Mouse (Mus musculus) spleen, adult 18-20 months (tissue): ENCODE results near the gene Eif4a1.
A peak's percentile ranks its signal among the peaks of the same experiment; 100 is the strongest.

Source experiments
- DNase-seq, 2 experiments: peaks; one replicate each; pipeline ENCODE4 v3.0.0; 2022; ENCODE audit warnings: mixed read lengths in 2 of 2

Eif4a1 gene

DNA sequence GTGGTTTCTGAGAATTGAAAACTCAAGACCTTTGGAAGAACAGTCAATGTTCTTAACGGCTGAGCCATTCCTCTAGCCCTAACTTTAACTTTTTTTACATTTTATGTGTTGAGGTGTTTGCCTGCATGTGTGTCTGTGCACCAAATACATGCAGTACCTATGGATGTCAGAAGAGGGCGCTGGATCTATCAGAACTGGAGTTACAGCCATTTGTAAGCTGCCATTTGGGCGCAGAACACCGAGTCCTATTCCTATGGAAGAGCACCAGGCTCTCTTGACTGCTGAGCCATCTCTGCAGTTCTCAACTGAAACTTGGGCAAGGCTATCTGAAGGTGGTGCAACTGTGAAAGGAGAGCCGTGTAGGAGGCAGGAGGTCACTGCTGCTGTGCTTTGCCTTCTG, 26.4 kb upstream of the Eif4a1 start:
- DNase-seq: no peak

DNA sequence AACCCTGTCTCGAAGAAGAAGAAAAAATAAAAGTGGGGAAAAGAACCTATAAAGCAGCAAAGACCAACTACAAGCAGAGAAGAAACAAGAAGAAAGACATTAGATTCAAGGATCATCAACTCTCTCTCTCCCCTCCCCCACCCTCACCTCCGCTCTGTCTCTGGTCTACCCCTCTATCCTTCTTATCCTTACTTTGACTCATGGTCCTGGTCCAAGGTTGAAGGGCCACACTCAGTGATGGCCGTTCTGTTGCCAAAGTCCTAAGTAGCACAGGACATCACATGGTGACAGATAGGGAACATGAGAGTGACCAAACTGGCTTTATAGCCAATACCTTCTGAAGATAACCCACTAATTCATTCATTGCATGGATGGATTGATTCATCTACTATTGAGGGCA, 25.2 kb upstream of the Eif4a1 start:
- no peak for DNase-seq

DNA sequence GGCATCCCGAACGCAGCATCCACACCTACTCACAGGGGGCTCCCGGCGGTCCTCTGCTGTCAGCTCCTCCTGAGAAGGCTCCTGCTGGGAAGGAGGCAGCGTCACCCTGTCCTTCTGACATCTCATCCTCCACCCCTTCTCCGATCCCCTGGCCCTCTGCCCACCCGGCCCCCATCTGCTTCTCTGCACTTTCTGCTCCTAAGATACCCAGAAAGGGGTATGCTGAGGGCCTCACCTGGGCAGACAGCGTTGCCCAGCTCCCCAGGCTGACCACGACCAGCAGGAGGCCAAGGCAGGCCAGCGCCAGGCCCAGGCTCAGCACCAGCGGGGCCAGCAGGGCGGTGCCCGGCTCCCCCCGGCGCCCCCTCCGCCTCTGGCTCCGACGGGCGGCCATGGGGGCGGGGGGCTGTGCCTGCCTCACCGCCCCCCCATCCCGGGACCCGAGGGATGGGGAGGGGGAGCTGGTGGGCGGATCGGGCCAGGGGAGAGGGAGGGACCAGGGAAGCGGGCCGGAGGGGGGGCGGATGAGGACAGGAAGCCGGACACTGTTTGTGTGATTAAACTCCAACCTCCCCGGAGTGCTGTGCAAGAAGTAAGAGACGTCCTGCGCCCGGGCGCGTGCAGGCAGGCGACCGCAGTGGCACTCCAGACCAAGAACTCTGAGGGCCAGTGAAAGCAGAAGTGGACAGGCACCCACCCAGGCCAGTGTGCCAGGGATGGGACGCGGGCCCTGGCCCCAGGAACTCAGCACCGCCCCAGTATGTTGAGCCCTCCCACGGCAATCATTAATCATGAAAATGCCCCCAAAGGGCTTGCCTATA, 23.3 kb upstream of the Eif4a1 start, which contains the start of the genes Tnfsf12 and Tnfsfm13:
Gene Tnfsf12, minus strand, starts transcription at position 489 of the 821 bp plus-strand sequence.
Gene Tnfsfm13, minus strand, starts transcription at position 738 of the 821 bp plus-strand sequence.
- DNase-seq: peak; percentile 29 to 38

DNA sequence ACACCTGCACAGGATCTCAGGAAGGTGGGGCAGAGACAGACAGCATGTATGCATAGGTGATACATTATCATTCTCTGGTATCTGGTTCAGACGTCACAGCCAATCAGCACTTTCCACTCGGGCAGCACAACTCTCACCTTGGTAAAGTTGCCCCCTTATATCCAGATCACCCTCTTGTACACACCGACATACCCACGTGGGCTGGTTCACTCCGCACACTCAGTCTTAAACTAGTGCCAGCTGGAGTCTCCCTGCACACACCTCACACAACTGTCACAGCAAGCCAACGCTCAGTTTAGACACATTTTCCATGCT, 22.8 kb upstream of the Eif4a1 start:
- no peak for DNase-seq

DNA sequence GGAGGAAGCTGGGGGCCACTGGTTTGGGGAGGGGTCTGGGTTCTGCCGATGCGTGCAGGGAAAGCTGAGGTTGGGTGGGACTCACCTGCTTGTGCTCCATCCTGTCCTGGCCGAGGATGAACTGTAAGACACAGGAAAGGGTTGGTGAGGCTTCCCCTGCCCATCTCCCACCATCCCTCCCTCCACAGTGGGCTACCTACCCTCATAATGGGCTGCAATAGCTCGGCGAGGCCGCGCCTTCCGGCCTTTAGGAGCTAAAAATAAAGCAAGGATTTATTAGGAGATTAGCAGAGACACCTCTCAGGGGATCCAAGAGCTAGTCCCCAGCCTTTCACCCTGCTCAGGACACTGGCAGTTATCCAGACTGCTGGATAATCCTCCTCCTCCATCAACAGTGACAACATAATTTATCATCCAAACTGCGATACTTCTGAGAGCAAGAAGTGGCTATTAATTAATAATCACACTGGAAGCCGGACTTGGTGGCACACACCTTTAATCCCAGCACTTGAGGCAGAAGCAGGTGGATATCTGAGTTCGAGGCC, 21.3 kb upstream of the Eif4a1 start:
- no peak for DNase-seq

DNA sequence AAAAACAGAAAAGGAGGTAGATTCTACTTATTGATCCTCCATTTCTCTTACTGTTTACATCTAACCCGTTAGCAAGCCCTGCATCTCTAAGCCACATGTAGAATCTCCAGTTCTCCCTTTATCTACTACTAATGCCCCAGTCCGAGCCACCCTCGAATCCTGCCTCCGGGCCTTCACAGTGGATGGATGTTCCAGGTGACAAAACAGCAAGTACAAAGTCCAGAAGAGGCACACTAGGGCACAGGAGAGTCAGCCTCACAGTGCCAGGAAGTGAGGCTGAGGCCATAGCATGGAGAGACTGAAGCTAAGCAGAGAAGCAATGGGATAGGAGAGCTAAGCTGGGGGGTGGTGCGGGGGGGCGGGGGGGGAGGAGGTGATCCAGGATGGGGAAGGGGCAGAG, 20.6 kb upstream of the Eif4a1 start:
- DNase-seq: no peak

DNA sequence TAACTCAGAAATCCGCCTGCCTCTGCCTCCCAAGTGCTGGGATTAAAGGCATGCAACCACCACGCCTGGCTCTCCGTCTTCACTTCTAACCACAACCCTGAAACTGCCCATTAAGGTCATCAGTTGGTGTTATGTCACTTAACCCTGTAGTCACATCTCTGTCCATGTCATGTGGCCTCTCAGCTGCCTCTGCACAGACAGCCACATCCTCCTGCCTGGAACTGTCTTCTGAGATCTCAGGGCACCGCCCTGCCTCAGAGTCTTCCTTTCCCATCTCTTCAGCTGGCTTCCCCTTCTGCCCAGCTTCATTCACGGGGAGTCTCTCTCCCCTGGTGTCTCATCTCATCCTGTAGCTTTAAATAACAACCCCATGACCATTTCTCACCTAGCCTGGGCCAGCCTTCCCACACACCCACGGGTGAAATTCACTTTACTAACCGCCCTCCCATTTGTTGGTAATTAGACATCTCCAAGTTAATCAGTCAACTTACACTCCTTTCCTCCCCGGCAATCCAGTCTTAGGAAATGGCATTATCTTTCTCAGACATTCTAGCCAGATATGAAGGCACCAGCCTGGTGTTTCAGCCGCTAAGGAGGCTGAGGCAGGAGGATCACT, 20.1 kb upstream of the Eif4a1 start:
- DNase-seq: no peak

DNA sequence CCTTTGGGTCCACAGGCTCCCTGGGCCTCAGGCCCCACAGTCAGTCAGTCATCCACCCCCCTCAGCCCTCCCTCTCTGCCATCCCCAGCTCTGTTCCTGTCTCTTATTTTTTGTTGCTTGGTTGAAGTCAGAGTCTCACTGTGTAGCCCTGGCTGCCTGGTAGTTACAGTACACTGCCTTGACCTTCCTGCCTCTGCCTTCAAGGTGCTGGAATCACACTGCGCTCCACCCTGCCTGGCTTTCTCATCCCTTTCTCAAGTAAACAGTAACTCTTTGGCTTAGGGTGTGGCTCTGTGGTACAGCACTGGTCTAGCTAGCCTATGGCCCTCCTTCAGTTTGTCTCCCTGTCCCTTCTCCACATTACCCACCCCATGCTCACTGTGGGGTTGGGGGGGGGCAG, 17.7 kb upstream of the Eif4a1 start:
- no peak for DNase-seq

DNA sequence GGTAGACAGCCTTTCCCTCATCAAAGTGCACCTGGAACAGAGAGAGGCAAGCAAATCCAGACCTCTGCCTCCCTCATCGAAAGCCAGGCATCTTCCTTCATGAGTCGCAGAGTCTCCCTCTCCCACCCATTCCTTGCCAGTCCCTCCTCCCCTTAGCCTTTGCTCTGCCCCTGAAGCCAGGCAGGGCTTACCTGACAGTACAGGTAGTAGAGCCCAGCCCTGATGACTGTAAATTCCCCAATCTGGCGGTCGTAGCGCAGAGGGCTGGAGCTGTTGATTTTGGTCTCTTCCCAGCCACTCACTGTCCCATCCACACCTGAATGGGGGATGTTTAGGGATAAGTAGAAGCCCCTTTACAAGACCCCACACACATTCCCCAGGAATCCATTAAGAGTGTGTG, 14.8 kb upstream of the Eif4a1 start:
- no peak for DNase-seq

DNA sequence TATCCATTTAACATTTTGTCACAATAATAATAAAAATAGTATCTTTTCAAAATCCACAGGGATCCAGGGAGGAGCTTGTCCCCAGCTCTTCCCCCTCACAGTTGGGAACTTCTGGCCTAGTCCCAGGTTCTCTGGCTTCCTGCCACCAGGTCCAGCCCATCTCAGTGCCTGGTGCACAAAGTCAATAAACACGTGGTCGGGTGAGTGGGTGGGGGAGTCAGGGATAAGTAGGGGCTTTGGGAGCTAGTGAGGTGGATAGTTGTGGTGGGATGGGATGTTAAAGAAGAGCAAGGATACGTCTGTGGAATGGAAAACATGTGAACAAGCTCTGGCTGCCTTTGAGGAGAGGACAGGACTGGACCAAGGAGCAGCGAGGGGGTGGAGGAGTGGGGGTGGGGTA, 14.2 kb upstream of the Eif4a1 start:
- no peak for DNase-seq

DNA sequence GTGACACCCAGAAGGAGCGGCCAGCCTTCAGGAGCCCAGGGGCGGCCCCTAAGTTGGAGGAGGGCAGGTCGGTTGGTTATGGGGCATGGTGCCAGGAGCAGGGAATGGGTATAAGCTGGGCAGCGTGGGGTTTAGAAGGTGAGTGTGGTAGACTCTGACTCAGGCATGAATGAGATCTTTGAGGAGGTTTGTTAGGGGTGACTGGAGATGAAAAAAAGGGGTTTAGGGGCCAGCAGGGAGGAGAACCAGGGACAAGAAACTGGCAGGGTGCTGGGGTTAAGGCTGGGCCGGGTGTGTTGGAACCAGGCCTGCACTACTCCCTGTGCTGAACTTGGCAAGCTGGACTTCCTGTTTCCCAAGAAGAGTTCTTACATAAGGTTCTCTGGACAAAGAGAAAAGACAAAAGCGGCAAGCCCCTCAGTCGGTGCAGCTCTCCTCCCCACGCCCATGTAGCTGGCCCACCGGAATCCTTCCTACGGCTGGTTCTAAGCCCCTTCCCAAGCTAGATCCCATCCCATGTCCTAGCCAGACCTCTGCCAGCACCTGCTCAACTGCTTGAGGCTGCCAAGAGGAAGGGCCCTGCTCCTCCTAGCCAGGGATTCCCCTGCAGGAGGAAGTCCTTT, 13.4 kb upstream of the Eif4a1 start, which contains the start of gene Tnfsf13:
Gene Tnfsf13, minus strand, starts transcription at position 259 of the 623 bp plus-strand sequence.
- no peak for DNase-seq

DNA sequence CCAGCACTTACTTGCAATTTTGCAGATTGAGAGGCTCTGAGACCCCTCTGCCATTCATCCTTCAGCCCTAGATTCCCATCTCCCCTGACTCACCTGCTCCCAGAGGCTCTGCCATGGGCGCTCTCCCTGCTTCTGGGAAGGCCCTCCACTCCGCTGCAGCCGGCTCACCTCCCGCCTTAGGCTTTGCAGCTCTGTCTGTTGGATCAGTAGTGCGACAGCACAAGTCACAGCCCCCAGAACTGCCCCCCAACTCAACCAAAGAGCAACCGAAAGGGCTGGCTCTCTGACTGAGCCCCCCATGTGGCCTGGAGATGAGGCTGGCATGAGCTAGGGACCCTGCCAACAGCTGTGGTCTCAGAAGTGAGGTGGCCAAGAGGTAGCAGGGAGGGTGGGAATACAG, 12.7 kb upstream of the Eif4a1 start:
- DNase-seq: no peak

DNA sequence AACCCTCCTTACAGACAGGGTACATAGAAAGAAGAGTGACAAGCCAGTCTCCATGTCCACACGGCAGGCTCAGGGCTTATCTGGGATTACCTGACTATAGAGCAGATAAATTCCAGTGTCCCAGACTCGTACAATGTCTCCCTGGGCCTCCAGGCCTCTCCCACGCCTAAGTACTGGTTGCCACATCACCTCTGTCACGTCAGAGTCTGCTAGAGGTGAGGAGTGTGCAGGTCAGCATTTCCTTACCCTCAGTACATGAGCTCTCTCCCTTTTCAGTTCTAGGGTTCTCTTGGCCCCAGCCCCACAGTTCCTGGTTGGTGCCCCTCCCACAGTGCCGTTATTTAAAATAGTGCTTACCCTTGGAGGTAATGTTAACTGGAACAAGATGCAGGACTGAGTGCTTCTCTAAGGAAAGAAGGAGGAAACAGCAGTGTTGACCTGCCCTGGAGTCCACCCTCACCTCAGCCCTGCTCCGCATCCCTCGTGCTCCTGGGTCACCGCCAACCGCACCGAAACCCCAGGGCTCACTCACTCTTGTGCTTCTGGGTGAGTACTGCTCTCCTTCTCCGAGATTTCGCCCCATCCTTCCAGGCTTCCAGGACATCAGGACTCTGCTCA, 12.0 kb upstream of the Eif4a1 start:
- no peak for DNase-seq

DNA sequence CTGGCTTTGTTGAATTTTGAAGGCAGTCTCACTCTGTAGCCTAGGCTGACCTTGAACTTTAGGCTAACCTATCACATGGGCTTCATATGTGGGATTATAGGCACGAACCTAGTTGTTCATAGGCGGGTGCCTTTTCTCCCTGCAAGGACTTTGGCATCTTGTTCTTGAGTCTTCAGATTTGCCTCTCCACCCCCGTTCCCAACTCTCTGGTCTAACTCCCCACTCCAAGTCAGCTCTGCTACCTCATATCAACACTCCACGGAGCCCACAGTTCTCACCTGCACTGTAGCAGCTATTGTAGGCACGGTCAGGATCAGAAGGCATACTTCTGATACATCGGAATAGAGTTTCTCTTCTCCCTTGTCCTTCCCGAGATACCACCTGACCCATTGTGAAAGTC, 11.4 kb upstream of the Eif4a1 start:
- no peak for DNase-seq

DNA sequence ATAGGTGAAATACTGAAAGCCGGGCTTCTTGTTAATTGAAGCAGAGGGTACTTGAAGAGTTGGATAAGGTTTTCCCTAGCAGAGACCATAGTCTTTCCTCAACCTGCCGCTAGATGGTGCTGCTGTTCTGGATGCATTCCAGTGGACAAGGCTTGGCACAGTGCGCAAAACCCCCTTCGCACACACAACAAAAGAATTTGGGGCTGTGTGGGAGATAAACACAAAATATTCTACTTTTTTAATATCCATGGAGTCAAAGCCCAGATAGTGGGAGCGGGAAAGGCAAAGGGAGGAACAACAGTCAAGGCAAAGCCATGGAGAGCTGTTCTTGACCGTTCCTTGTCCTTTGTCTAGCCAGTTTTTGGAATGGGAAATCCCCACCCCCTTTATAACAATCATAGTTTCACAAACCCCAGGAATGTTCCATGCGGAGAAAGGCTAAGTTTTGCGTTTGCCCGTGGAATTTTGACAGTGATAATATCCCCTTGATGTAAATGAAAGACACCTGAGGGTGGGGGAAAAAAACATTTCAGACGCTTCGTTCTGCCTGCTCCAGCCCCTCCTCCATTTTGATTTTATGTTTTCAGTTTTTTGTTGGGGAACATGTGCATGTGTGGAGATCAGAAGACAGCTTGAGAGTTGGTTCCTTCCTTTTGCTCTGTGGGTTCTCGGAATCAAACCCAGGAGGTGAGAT, 10.8 kb upstream of the Eif4a1 start:
- DNase-seq: peak; percentile 60 to 83

DNA sequence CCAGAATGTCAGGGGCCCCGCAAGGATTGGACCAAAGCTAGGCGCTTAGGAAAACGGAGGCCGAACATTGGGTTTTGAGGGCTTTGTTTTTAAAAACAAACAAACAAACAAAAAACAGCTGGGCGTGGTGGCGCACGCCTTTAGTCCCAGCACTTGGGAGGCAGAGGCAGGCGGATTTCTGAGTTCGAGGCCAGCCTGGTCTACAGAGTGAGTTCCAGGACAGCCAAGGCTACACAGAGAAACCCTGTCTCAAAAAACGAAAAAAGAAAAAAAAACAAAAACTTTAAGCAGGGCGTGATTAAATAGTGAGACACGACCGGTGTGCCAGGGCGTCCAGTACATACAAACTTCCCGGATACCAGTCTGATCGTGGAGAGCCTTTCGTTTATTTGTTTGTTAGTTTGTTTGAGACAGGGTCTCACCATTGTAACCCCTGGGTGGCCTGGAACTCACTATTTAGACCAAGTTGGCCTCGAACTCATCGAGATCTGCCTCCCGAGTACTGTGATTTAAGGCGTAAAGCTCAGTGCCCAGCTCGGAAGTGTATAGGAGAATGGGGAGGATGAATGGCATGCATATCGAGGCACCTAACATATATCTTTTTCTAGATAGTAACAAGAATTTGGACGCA, 10.1 kb upstream of the Eif4a1 start:
- no peak for DNase-seq

DNA sequence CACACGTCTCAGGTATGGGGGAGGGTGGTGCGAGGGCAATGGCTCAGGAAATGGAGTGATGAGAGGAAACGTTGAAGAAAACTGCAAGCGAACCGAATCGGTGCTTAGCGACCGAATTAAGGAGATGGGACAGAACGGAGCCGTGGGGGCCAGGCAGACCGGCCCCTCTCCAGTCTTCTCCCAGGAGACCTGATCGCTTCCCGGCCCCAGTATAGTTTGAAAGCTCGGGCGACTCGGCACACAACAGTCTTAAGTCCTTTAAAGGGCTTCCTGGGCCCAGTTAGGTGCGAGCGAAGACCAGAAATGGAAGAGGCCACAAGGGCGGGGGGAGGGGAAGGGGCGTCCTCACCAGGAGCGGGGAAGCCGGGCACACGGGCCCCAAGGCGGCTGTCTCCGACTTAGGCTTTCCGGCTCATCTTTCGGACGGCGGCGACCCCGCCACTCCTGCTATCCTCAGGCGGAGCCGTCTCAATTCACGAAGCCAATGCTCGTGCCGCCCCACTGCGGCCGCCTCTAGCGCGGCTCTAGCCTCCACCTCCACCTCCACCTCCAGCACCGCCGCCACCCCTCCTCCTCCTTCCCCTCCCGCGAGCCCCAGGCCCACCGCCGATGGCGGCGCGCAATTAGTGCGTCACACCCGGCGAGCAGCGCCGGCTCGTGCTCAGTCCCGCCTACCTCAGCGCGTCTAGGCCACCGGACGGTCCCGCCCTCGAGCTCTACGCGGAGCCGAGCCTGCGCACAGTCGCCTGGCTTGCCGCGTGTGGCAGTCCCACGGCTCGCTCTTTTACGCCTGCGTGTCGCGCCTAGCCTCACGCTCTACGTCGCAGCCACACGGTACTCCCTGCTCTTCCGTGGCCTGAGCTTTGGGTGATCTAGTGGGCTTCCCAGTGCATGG, 9.3 kb upstream of the Eif4a1 start, which contains the start of gene Senp3:
Gene Senp3, minus strand, starts transcription at position 771 of the 895 bp plus-strand sequence.
- peak; percentile 92 to 94 for DNase-seq

DNA sequence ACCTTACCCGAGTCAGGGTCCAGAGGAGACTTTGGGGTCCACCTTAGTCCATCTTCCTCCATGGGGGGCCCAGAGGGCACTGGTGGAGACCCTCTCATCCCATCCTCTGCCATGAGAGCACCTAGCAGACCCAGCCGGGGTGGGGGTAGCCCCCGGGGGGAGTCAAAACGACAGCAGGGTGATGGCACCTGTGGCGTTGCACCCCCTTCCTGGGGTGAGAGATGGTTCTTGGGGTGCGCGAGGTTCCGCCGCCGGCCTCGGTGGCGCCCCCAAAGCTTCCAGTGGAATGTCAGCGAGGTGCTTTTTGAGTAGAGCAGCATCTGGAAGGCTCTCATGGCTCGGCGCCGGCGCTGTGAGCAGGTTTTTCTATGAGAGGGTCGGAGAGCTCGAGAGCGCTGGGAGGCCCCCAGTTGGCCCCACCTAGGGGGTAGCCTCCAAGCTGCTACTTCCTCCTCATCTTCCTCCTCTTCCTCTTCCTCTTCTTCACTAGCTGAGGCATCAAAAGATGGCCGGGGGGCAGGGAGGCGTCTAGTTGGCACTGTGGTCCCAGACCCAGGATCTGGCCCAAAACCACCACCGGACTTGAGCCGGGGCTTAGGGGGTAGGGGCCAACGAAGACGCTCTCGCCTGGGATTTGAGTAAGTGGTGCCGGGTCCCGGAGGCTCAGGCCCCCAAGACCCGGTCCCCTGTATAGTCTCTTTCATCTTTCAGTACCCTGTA, 8.1 kb upstream of the Eif4a1 start:
- no peak for DNase-seq

DNA sequence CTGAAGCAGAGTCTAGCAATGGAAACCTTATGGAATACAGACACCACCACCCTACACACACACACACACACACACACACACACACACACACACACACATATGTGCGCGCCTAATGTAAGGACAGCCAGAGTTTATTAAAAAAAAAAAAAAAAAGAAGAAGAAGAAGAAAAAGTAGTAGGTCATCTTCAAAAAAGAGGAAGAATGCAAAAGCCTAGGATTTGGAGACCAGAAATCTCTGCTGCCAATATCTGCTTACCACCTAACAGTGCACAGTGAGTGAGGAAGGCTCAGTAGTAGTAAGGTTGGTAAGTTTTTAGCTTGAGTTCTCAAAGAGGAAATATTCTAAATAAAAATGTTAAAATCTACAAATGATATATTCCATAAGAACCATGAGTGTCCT, 6.9 kb upstream of the Eif4a1 start:
- no peak for DNase-seq

DNA sequence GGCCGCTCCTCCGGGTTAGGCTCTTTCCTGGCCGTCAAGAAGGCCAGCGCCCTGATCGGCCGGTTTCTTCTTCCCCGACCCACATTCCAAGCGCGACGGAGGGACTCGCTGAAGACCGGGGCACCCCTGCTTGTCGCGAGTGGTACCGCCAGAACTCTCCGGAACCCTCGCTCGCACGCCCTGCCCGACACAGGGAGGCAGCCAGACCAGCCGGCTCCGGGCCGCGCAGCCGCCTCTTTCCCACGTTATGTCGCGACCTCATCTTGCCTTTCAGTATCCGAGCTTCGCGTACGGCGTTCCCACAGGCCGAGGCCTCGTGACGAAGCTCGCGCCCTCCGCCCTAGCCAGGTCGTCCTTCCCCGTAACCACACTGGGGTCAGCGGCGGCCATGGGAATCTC, 498 bp downstream of the Eif4a1 start:
- DNase-seq: no peak
